Mouse (Mus musculus): Measurements from ENCODE around the gene Hook1. TPM values are rescaled to one million over a fixed set of nuclear protein-coding genes. Genes with fewer than 3 reads are reported as not detected.

The Hook1 gene
- polyA plus RNA-seq (2012; fragmentation: generic; extraction: Trizol), result under 1 TPM in 1 of 2 experiments, not detected in 1; 0.08 TPM

DNA sequence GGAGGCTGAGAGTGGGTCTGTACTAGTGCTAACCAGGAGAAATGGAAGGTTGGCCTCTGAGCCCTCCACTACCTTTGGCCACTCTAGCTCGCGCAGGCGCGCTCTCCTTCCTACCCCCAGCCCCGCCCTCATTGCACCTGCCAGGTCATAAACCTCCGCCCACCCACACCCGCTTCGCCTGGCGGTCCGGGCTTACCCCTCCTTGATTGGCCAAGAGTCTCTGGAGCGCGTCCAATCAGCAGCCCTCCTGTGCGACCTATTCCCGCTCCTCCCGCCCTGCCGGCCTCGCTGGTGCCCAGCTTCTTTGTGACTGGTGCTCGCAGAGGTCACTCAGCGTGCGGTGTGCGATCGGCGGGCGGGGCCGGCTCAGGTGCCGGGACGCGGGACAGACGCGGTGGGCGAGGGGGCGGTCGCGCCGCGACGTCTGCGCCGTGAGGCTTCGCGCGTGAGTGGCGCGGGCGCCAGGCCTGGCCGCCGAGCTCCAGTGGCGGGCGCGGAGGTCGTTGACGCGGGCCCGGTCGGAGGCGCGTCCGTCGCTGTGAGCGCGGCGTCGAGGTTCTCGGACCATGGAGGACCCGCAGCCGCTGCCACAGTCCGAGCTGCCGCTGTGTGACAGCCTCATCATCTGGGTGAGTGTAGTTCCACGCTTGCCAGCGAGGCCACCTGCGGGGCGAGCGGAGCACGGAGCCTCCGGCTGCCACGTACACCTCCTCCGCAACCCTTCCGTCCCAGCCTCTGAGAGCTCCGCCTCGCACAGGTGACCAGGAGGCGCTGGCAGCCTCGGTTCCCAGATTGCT, at the start of gene Hook1:
Hook1 (plus strand) TSS at position 313 of the 797 bp plus-strand sequence.

Other genes starting within 250 kb of the Hook1 start
- not detected for gene Cyp2j13, start 110.3 kb downstream of the Hook1 start, polyA plus RNA-seq (2012; fragmentation: generic; extraction: Trizol)
- gene Cyp2j12, start 173.9 kb downstream of the Hook1 start, polyA plus RNA-seq (2012; fragmentation: generic; extraction: Trizol), result under 1 TPM in 1 of 2 experiments, not detected in 1; 0.12 TPM

All from C3H10T1/2 (cell line).